Mouse (Mus musculus) G1E (cell line): ENCODE measurements around the gene Wwp2.

Source experiments
- CTCF ChIP-seq: IDR thresholded peaks from 2 replicates; pipeline ENCODE4 v1.5.1; 2012; ENCODE audit warnings: low read depth, low read length, inconsistent platforms, mixed read lengths
- GATA1 ChIP-seq: IDR thresholded peaks from 2 replicates; pipeline ENCODE4 v1.6.1; 2012; ENCODE audit warnings: borderline replicate concordance, low read length, inconsistent platforms, mixed read lengths
- TAL1 ChIP-seq: conservative IDR thresholded peaks from 2 replicates; pipeline ENCODE4 v1.6.1; 2012; ENCODE audit warnings: low read depth, low read length, inconsistent platforms, mixed read lengths

GRCm38 (mm10) chr8:107391136-107391516 is 45.0 kb upstream of the Wwp2 start:
- no peak for TF ChIP-seq CTCF
- no peak for TF ChIP-seq TAL1
- TF ChIP-seq GATA1: no peak
